Mouse (Mus musculus) brain, embryonic 14.5 days (tissue): Measurements from ENCODE around the gene Pglyrp1.

Source experiments
- CTCF ChIP-seq: fragments of 200-500 bp; IDR thresholded peaks from 2 replicates; pipeline ENCODE4 v1.5.1; 2012; ENCODE audit warnings: inconsistent platforms, mild to moderate bottlenecking, moderate library complexity, borderline replicate concordance; ENCODE audit not compliant: insufficient read depth, insufficient read length; ENCODE audit errors: extremely low read depth
- POLR2A ChIP-seq: fragments of 200-500 bp; IDR thresholded peaks from 2 replicates; pipeline ENCODE4 v1.6.1; 2012; ENCODE audit warnings: mild to moderate bottlenecking, inconsistent platforms, borderline replicate concordance; ENCODE audit not compliant: poor library complexity, insufficient read depth, insufficient read length, severe bottlenecking; ENCODE audit errors: extremely low read depth

DNA sequence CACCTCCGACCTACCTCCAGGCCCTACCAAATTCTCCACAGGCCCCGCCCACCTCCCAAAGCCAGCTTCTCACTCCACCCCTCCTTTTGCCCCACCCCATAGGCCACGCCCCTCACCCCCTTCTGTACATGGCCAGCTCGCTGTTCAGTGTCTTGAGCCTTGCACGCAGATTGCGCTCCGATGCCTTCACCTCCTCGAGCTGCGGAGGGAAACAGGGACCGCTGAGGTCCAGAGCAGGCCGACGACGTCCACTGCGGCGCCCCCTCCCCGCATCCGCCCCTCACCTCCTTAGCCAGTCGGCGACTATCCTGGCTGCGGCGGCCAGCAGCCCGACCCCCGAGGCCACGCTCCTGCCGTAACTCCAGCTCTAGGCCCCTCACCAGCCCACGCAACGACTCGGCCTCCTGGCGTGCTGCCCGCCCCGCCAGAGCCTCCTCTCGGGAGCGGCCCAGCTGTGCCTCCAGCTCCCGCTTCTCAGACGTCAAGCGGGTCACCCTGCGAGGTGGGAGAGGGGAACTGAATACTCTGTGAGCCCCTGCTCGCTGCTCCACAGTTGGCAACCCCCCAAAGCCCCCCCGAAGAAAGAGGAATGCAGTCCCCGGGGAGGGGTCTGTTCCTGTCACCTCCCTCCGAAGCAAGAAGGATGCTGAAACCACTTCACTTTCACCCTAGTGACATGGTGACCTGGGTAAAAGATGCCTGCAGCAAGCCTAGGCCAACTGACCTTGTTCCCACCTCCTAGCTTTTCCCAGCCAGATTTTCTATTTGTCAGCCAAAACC lies 22.7 kb downstream of the Pglyrp1 start:
- TF ChIP-seq CTCF (no peak), POLR2A (no peak)
